Mouse (Mus musculus) cerebellum, adult 11-12 months (tissue): Measurements from ENCODE around the gene Cdca3.

Experiments used
- DNase-seq: peaks from one replicate; pipeline ENCODE4 v3.0.0; 2022

Cdca3 gene

DNA sequence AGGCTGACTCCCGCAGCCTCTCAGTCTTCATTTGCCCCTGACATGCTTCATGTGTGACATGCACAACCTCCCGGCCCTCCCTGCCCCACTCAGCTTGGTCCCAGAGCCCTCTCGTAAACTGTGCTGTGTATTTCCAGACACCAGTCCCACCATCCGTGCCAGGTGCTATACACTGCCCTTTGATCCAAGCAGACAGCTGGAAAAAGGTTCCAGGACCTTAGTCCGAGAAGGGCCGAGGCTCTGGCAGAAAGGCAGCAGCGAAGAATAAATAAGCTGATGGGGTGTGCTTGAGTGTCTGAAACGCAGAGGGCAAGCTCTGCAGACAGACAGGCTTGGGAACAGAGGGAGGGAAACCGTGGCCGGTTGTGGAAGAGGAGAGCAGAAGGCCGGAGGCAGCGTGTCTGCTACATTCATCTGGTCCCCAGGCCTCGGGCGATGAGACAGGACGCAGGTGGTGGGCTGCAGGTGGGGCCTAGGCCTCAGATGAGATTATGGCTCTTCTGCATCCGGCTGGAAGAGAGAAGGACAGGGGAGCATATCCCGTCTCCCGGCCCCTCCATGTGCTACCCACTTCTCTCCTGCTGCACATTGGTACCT, 36.5 kb downstream of the Cdca3 start:
- DNase-seq = peak; percentile 26

DNA sequence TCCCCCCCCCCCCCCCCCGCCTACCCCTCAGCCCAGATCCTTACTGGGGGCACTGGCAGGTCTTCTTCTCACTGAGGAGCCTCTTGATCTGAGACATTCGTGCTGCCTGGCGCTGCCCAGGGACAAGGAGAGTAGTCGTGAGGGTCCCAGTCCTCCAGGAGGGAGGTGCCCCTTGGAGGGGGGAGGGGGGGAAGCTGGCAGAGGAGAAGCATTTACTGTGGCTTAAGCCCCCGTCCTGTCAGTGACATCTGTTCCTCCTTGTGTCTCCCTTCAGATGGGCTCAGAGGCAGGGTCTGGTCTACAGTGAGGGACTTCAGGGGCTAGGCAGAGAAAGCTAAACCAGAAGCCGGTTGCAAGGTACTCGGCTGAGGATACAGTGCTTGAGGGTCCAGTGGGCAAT, 37.2 kb downstream of the Cdca3 start:
- no peak for DNase-seq

DNA sequence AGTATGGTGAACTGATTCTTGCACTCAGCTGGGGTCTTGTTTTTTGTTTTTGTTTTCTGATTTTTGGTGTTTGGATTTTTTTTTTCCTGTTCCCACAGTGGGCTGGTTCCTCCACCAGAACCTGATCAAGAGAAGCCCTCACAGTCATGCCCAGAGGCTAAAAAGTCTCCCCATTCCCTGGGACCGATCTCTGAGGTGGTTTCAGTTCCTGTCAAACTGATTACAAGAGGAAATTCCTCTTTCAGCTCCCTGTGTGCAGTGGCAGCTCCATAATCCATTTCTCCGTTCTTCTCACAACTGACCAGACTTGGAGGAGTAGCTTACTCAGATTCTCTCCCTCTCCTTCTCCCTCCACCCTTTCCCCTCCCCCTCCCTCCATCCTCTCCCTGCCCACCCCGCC, 45.0 kb downstream of the Cdca3 start:
- DNase-seq = no peak

DNA sequence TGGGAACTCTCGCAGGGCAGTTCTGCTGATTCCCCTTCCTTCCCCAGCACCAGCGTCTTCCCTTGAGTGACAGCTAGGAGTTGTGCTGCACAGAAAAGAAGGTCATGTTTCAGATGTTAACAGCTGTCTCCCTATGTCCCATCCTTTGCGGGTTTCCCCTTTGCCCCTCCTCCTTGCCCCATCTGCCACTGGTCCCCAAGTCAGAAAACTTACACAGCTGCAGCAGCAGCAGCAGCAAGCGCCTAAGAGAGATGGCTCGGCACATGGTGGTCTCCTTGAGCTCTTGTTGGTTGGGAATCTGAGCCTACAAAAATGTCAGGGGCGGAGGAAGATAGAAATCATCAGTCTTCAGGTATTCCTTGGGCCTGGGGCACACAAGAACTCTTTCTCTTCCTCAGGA, 50.0 kb downstream of the Cdca3 start:
- DNase-seq = no peak

DNA sequence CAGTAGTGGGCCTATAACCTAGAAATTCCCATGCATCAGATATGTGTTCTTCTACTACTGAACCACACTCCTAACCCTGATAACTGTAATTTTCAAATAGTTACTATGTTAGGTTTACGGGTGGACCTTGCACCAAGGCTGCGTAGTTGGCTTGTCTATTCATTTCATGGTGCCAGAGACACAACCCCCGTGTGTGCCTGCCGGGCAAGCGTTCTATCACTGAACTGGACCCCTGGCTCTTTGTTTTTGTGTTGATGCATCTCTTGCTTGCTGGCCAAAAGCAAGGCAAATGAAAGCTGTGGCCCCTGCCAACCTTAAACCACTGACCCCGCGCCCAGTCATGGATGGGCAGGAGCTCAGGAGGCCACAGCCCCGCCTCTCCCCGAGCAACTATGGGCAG, 52.5 kb downstream of the Cdca3 start:
- DNase-seq = no peak
